Mouse (Mus musculus) T-helper 2 cell (primary cell): ENCODE measurements at regions not wholly inside any gene's neighbourhood (a gene's known extent, or its start where the extent isn't known, plus 50 kb on each side); places are given as distances from the start of the nearest gene placed in this dataset.
"Not testable (repeated sequence)": the region's sequence is repeated elsewhere in the genome, so short reads cannot be mapped to it uniquely, and the experiment has no call there.

Experiments used
- in situ Hi-C: fragments of 300-600 bp; cut with MboI, MseI; formaldehyde crosslinking; loops from one replicate; pipeline ENCODE4 v1.15.1; 2025; ENCODE audit warnings: high pct_unique_total_duplicates

GRCm38 (mm10) chr3:33440905-33441304, 297.9 kb upstream of the Pex5l start:
- in situ Hi-C loops, result no loop called here

- in situ Hi-C loops, result no loop called here
These were observed 297.5 kb upstream of the Pex5l start for GRCm38 (mm10) chr3:33440500-33440899.

GRCm38 (mm10) chr3:33416922-33417321, 273.9 kb upstream of the Pex5l start:
- in situ Hi-C loops, result no loop called here

GRCm38 (mm10) chr3:33416321-33416720, 273.3 kb upstream of the Pex5l start:
- in situ Hi-C loops, result no loop called here

- in situ Hi-C loops, result no loop called here
These were observed 258.9 kb upstream of the Pex5l start for GRCm38 (mm10) chr3:33401904-33402303.

- in situ Hi-C loops, result no loop called here
These were observed 256.3 kb upstream of the Pex5l start for GRCm38 (mm10) chr3:33399321-33399720.

GRCm38 (mm10) chr3:33398326-33398725, 255.3 kb upstream of the Pex5l start:
- in situ Hi-C loops, result no loop called here

GRCm38 (mm10) chr3:33397217-33397616, 254.2 kb upstream of the Pex5l start:
- in situ Hi-C loops, result no loop called here

- in situ Hi-C loops, result no loop called here
These were observed 249.4 kb upstream of the Pex5l start for GRCm38 (mm10) chr3:33392541-33392822.

GRCm38 (mm10) chr3:33391765-33392540, 248.9 kb upstream of the Pex5l start:
- in situ Hi-C loops, result no loop called here

GRCm38 (mm10) chr3:33388171-33388570, 245.1 kb upstream of the Pex5l start:
- in situ Hi-C loops, result no loop called here

GRCm38 (mm10) chr3:33383622-33384021, 240.6 kb upstream of the Pex5l start:
- in situ Hi-C loops, result no loop called here

GRCm38 (mm10) chr3:33379604-33380003, 236.6 kb upstream of the Pex5l start:
- in situ Hi-C loops, result loop anchor here (10.0 kb wide), 1 partner anchor 1195 kb away; no protein-coding TSS in a partner anchor

GRCm38 (mm10) chr3:33375161-33375560, 232.1 kb upstream of the Pex5l start:
- in situ Hi-C loops, result loop anchor here (10.0 kb wide), 1 partner anchor 1200 kb away; no protein-coding TSS in a partner anchor

GRCm38 (mm10) chr3:33372806-33373205, 229.8 kb upstream of the Pex5l start:
- in situ Hi-C loops, result loop anchor here (10.0 kb wide), 1 partner anchor 1202 kb away; no protein-coding TSS in a partner anchor

- in situ Hi-C loops, result no loop called here
These were observed 220.5 kb upstream of the Pex5l start for GRCm38 (mm10) chr3:33363521-33363920.

- in situ Hi-C loops, result no loop called here
These were observed 217.0 kb upstream of the Pex5l start for GRCm38 (mm10) chr3:33360030-33360429.

GRCm38 (mm10) chr3:33353860-33354259, 210.8 kb upstream of the Pex5l start:
- in situ Hi-C loops, result no loop called here

GRCm38 (mm10) chr3:33350986-33351385, 207.9 kb upstream of the Pex5l start:
- in situ Hi-C loops, result no loop called here

- in situ Hi-C loops, result no loop called here
These were observed 191.0 kb upstream of the Pex5l start for GRCm38 (mm10) chr3:33334056-33334455.

GRCm38 (mm10) chr3:33317691-33318090, 174.6 kb upstream of the Pex5l start:
- in situ Hi-C loops, result not testable (repeated sequence)

GRCm38 (mm10) chr3:33312230-33312825, 169.3 kb upstream of the Pex5l start:
- in situ Hi-C loops, result no loop called here

GRCm38 (mm10) chr3:33308212-33308611, 165.2 kb upstream of the Pex5l start:
- in situ Hi-C loops, result no loop called here
